Mouse (Mus musculus) bone marrow, adult 2 months (tissue): Measurements from ENCODE around the gene G0s2. TPM values are rescaled to one million over a fixed set of nuclear protein-coding genes. Genes with fewer than 3 reads are reported as not detected.

Experiments used
- H3K27ac ChIP-seq: fragments of 200-500 bp; 2 replicates; pipeline ENCODE4 v1.5.1; 2012; ENCODE audit warnings: low read depth, mild to moderate bottlenecking, control low read depth, inconsistent platforms, low read length; ENCODE audit not compliant: control insufficient read depth, poor library complexity, insufficient read depth
- H3K4me1 ChIP-seq: fragments of 200-500 bp; 2 replicates; pipeline ENCODE4 v1.6.1; 2011; ENCODE audit warnings: low read length; ENCODE audit not compliant: control insufficient read depth, insufficient read depth
- H3K4me3 ChIP-seq: fragments of 200-500 bp; replicated peaks from 2 replicates; pipeline ENCODE3; 2011; ENCODE audit warnings: mild to moderate bottlenecking, low read depth, low read length, control low read depth; ENCODE audit not compliant: control insufficient read depth
- CTCF ChIP-seq: fragments of 200-500 bp; IDR thresholded peaks from 2 replicates; pipeline ENCODE4 v1.5.1; 2011; ENCODE audit warnings: low read length, control low read depth; ENCODE audit not compliant: control insufficient read depth, insufficient read depth
- POLR2A ChIP-seq: fragments of 200-500 bp; IDR thresholded peaks from 2 replicates; pipeline ENCODE4 v1.6.1; 2011; ENCODE audit warnings: low read depth, mild to moderate bottlenecking, control low read depth, low read length, borderline replicate concordance; ENCODE audit not compliant: control insufficient read depth
- WGBS: fragments of 180-500 bp; shearing (Covaris S2); methylation state at CpG from one replicate; pipeline ENCODE4 v1.1.7; 2018; 5-methylcytosine and 5-hydroxymethylcytosine counted together
- polyA plus RNA-seq: library from polyadenylated mRNA; stranded (reverse); fragments of >200 nt; gene quantifications from 2 replicates; pipeline ENCODE4 v1.2.4, GENCODE M21; 2011; ENCODE audit warnings: low replicate concordance; ENCODE audit not compliant: missing spikeins, insufficient read depth, insufficient read length

Gene G0s2
- polyA plus RNA-seq, 1 experiment, result 23.6 TPM

DNA sequence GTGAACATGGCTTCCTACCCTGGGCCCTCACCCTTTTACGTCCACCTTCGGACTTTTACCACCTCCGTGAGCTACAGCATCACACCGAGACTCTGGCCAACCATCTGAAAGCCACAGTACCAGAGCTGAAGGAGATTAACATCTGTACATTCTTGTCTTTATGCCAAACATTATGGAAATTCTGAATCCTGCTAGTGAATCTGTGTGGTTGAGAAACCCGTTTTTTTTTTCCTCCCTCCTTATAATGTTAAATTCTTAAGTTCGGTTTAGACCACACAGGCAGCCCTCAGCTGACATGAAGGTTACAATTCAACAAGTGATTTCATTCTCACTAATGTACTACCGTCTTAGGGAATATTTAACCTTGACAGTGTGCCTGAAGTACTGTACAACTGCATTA, 38.1 kb downstream of the G0s2 start:
- TF ChIP-seq POLR2A (no peak), CTCF (no peak)
- Histone ChIP-seq H3K27ac (no peak overlapping the region), H3K4me3 (no peak overlapping the region), H3K4me1 (peaks cover 1% of the 10 kb centered on the region; the same call in 1 of the 2 replicates)
- 74% methylated on average over 7 of the region's 7 CpGs for WGBS

DNA sequence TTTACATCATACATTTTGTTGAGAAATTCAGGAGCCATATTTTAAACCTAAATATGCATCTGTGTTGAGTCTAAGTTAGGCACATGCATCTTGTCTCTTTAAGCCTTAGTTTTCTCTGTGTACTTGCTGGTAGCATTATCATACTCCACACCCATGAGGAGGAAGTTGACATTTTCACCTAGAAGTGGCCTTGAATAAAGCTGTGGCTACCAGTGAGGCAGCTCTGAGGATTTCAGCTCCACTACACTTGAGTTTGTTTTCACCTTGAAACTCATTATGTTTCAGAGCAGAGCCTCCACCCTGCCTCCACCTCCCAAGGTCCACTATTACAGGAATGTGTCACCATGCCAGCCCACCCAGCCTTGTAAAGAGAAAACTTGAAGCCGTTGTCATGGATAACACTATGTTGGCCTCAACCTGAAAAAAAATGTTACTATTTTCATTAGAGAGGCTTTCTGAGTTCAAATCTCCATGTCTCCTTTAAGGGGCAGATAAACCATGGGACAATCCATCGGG, 38.8 kb downstream of the G0s2 start:
- peak overlapping the region; percentile 49; the same call in 1 of the 2 replicates for H3K27ac ChIP-seq

DNA sequence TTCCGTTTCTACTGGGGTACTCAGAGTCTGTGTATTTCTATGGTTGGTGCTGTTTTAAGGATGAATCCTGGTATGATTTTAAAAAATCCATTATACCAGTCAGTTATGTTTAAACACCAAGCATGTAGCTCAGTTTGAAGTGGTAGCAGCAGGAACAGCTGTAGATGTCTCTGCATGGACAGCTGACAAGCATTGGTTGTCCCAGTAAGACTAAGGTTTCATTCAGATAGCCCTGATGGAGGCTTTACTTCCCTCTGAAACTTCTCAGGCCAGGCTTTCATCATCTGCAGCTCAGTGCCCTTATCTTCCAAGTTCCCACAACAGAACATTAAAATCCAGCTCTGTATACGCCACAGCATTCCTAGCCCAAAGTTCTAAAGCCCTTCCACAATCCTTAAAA, 40.3 kb downstream of the G0s2 start:
- H3K27ac ChIP-seq, result no peak overlapping the region
- no peak overlapping the region for H3K4me3 ChIP-seq
- 69% methylated on average over 2 of the region's 2 CpGs for WGBS
- H3K4me1 ChIP-seq, result peaks cover 1% of the 10 kb centered on the region; the same call in 1 of the 2 replicates
- no peak for TF ChIP-seq POLR2A
- TF ChIP-seq CTCF, result no peak

More for the DNA sequence above, 38.8 kb downstream of the G0s2 start:
- peaks cover 1% of the 10 kb centered on the region; the same call in 1 of the 2 replicates for H3K4me1 ChIP-seq
- no peak overlapping the region for H3K4me3 ChIP-seq
- 83% methylated on average over 2 of the region's 2 CpGs for WGBS
- no peak for TF ChIP-seq POLR2A

DNA sequence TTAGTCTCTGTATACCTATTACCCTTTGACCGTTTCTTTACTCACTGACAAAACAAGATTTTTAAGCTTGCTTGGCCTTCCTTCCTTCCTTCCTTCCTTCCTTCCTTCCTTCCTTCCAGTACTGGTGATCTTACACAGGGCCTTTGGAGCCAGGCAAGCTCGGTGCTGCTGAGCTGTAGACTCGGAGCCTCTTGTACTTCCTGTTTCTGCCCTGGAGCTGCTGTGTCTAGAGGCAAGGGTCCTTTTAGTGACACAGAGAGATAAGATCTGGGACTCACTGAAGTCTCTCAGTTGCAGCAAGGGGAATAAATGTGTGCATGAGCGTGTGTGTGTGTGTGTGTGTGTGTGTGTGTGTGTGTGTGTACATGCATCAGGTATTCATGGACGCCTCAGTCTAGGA, 42.1 kb downstream of the G0s2 start:
- Histone ChIP-seq H3K27ac (no peak overlapping the region), H3K4me1 (peaks cover 1% of the 10 kb centered on the region; the same call in 1 of the 2 replicates), H3K4me3 (no peak overlapping the region)
- no peak for TF ChIP-seq POLR2A
- TF ChIP-seq CTCF, result no peak
- WGBS, result 17% methylated on average over 5 of the region's 5 CpGs

DNA sequence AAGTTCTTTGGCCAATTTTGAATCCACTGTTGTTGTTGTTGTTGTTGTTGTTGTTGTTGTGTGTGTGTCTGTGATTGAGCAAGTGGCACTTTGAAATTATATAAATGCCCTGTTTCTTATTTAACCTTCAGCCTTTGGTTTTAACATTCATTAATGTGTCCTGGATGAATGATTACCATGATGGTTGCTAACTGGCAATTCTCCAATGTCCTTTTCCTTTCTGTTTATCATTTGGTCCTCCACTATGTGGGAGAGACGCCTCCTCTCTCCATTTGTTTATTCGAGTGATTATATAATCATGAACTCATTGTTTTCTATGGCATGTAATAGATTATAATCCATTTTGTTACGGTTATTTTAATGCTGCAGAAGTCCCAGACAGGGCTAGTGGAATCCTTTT, 42.5 kb downstream of the G0s2 start:
- no peak overlapping the region for H3K27ac ChIP-seq
- 48% methylated on average over 3 of the region's 3 CpGs for WGBS
- H3K4me1 ChIP-seq, result peaks cover 1% of the 10 kb centered on the region; the same call in 1 of the 2 replicates
- TF ChIP-seq CTCF, result no peak
- TF ChIP-seq POLR2A, result no peak
- H3K4me3 ChIP-seq, result no peak overlapping the region

DNA sequence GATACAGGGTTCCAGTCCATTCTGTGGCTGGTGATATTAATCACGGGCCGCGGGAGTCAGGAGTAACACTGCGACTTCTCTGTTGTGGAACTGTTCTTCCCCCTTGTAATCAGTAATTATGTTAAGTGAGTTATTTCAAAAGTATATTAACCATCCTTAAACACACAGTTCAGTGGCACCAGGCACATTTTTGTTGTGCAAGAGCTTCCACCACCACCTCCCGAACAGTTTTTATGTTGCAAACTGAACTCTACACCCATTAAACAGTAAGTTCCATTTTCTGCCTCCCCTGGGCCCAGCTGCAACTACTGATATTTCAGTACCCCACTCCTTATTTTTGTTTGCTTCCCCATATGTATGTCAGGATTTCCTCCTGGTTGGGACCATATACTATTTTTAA, 43.4 kb downstream of the G0s2 start:
- no peak overlapping the region for H3K4me3 ChIP-seq
- WGBS, result 51% methylated on average over 5 of the region's 5 CpGs
- TF ChIP-seq POLR2A (no peak), CTCF (no peak)
- peaks cover 1% of the 10 kb centered on the region; the same call in 1 of the 2 replicates for H3K4me1 ChIP-seq
- no peak overlapping the region for H3K27ac ChIP-seq

DNA sequence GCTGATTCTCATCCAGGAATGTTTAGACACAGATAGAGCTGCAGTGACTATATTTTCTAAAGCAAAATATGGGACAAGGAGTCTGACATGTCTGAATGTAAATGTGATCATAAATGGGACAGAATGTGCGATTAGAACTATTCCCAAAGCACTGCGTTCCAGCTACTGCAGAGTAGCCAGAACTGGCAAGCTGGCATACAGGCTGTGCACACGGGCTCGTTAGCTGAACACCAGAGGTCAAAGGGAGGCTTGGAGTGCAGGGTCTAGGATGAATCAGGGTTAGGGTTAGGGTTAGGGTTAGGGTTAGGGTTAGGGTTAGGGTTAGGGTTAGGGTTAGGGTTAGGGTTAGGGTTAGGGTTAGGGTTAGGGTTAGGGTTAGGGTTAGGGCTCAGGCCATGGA, 45.5 kb downstream of the G0s2 start:
- WGBS, result 87% methylated on average over 4 of the region's 4 CpGs
- Histone ChIP-seq H3K4me1 (peaks cover 1% of the 10 kb centered on the region; the same call in 1 of the 2 replicates), H3K4me3 (no peak overlapping the region), H3K27ac (no peak overlapping the region)
- TF ChIP-seq POLR2A (no peak), CTCF (no peak)

DNA sequence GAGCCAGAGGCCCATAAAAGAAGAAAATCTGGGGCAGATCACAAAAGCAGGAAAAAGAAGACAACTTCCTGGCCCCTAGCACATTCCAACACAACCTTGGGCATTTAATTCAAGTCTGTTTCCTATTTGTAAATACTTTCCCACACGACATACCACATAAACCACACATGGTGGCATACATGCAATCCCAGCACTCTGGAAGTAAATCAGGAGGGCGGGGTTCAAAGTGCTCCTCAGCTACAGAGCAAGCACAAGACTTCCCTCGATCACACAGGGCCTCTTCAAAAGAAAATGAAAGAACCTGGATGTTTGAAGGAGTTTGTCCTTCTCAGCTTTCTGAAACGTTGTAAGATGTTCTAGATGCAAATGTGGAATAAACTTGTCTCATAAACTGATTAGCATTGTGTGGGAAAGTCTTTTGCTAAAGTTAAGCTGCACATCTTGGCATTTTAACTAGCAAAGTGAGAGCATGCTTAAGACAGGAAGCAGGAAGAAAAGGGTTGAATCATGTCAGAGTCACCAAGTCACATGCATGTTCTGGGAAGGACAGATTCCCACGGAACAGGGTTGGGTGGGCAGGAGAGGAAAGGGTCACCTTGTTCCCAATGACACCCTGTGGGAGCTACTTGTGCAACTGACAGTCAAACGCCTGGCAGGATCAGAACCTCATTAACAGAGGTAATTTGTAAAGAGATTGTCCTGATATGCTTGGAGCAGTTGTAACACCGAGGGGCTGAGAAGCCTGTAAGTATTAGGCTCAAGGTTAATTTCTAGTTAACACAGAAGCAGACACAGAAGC, 46.1 kb downstream of the G0s2 start:
- H3K27ac ChIP-seq, result no peak overlapping the region
- peaks cover 1% of the 10 kb centered on the region; the same call in 1 of the 2 replicates for H3K4me1 ChIP-seq
- no peak overlapping the region for H3K4me3 ChIP-seq
- TF ChIP-seq CTCF (no peak), POLR2A (no peak)
- WGBS, result 32% methylated on average over 7 of the region's 7 CpGs
